Mouse (Mus musculus) limb, embryonic 13.5 days (tissue): ENCODE measurements around the gene Palld. TPM values are rescaled to one million over a fixed set of nuclear protein-coding genes. Genes with fewer than 3 reads are reported as not detected.

Source experiments
- ATAC-seq: fragments of 200-750 bp; cut with Nextera tagmentation; 2 replicates; pipeline ENCODE4 v1.8.0; 2017; ENCODE audit warnings: low read depth, moderate number of reproducible peaks, moderate TSS enrichment; ENCODE audit not compliant: low FRiP score
- H3K27ac ChIP-seq: fragments of 300-500 bp; sonication (generic); 2 replicates; pipeline ENCODE4 v1.5.1; 2015; ENCODE audit warnings: inconsistent platforms, mild to moderate bottlenecking, moderate library complexity
- H3K27me3 ChIP-seq: fragments of 300-500 bp; sonication (generic); 2 replicates; pipeline ENCODE4 v1.6.1; 2015; ENCODE audit warnings: mild to moderate bottlenecking, inconsistent platforms
- H3K36me3 ChIP-seq: fragments of 300-500 bp; sonication (generic); 2 replicates; pipeline ENCODE4 v1.6.1; 2015; ENCODE audit warnings: inconsistent platforms, mild to moderate bottlenecking, moderate library complexity
- H3K4me1 ChIP-seq: fragments of 300-500 bp; sonication (generic); 2 replicates; pipeline ENCODE4 v1.6.1; 2015; ENCODE audit warnings: inconsistent platforms
- H3K4me2 ChIP-seq: fragments of 300-500 bp; sonication (generic); replicated peaks from 2 replicates; pipeline ENCODE4 v1.6.1; 2015; ENCODE audit warnings: inconsistent platforms, mild to moderate bottlenecking, moderate library complexity
- H3K4me3 ChIP-seq: fragments of 300-500 bp; sonication (generic); 2 replicates; pipeline ENCODE4 v1.5.1; 2015; ENCODE audit warnings: moderate library complexity, mild to moderate bottlenecking, inconsistent platforms
- H3K9ac ChIP-seq: fragments of 300-500 bp; sonication (generic); 2 replicates; pipeline ENCODE4 v1.6.1; 2015; ENCODE audit warnings: mild to moderate bottlenecking, inconsistent platforms
- H3K9me3 ChIP-seq: fragments of 300-500 bp; sonication (generic); 2 replicates; pipeline ENCODE4 v1.6.1; 2016; ENCODE audit warnings: inconsistent platforms
- WGBS: fragments of 180-500 bp; shearing (Covaris S2); methylation state at CpG from one replicate; pipeline ENCODE4 v1.1.7; 2015; 5-methylcytosine and 5-hydroxymethylcytosine counted together
- polyA plus RNA-seq: library from polyadenylated mRNA; unstranded; fragments of >200 nt; fragmentation: Nextera tagmentation; extraction: Ambion mirVana; gene quantifications from 2 replicates; pipeline ENCODE4 v1.2.1, GENCODE M21; 2015

Palld gene
- polyA plus RNA-seq, 1 experiment from 2014 or later, result 116 TPM

DNA sequence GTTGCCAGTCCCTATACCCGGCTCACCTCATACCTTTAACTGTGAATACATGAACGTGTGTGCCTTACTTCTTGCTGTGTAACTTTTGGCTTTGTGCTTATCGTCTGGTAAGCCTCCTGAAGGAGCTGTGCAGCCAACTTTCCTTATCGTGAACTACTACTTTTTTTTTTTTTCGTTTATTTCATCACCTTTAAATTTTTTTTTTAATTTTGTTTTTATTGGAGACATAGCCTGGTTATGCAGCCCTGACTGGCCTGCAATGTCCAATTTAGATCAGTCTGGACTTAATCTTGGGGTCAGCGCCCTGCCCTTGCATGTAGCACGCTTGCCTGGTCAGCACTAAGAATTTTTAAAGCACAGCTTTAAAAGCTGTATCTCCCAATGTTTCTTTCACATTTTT, 291.4 kb downstream of the Palld start:
- H3K4me1 ChIP-seq, result peaks cover 19% of the 10 kb centered on the region
- no peaks in the 10 kb centered on the region for H3K36me3 ChIP-seq
- no peaks in the 10 kb centered on the region for H3K9me3 ChIP-seq
- 74% methylated on average over 7 of the region's 7 CpGs for WGBS
- no peak for ATAC-seq
- H3K9ac ChIP-seq, result no peak overlapping the region
- no peak overlapping the region; the same call in 1 of the 2 replicates for H3K27ac ChIP-seq
- no peaks in the 10 kb centered on the region for H3K27me3 ChIP-seq
- H3K4me2 ChIP-seq, result no peak overlapping the region
- H3K4me3 ChIP-seq, result no peak overlapping the region

- H3K4me3 ChIP-seq, result no peak overlapping the region
- no peak for ATAC-seq
- H3K4me2 ChIP-seq, result no peak overlapping the region
- no peaks in the 10 kb centered on the region for H3K9me3 ChIP-seq
- no peak overlapping the region; the same call in 1 of the 2 replicates for H3K27ac ChIP-seq
- H3K9ac ChIP-seq, result no peak overlapping the region
- 57% methylated on average over 5 of the region's 5 CpGs for WGBS
- peaks cover 17% of the 10 kb centered on the region for H3K4me1 ChIP-seq
- no peaks in the 10 kb centered on the region for H3K36me3 ChIP-seq
- no peaks in the 10 kb centered on the region for H3K27me3 ChIP-seq
Measured at GRCm38 (mm10) chr8:61610546-61610945, 291.9 kb downstream of the Palld start.

DNA sequence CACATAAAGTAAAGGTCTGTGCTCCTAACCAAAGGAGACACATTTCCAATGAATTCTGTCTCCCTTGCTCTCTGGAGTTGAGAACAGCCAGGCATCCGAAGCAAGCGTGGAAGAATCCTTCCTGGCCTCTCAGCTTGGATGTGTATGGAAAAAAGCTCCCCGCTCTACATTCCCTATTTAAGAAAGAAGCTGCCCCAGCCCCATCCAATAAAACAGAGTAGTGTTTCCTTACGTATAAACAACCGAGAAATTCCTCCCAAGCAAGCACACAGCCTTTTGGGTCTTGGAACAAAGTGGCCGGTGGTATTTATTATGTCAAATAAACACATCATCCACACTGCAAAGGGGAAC, 295.1 kb downstream of the Palld start:
- Histone ChIP-seq H3K4me3 (no peak overlapping the region), H3K36me3 (no peaks in the 10 kb centered on the region), H3K27me3 (no peaks in the 10 kb centered on the region), H3K9ac (no peak overlapping the region), H3K9me3 (no peaks in the 10 kb centered on the region), H3K4me1 (peaks cover 17% of the 10 kb centered on the region), H3K27ac (peak overlapping the region; percentile 93), H3K4me2 (peak overlapping the region; percentile 53)
- WGBS, result 5% methylated on average over 6 of the region's 6 CpGs
- peak; percentile 67 for ATAC-seq

GRCm38 (mm10) chr8:61606795-61607462, 295.6 kb downstream of the Palld start:
- Histone ChIP-seq H3K4me2 (peak overlapping the region; percentile 53), H3K4me3 (peak overlapping the region; percentile 7; the same call in 1 of the 2 replicates), H3K27me3 (no peaks in the 10 kb centered on the region), H3K9ac (peak overlapping the region; percentile 43; the same call in 1 of the 2 replicates), H3K36me3 (no peaks in the 10 kb centered on the region), H3K9me3 (no peaks in the 10 kb centered on the region), H3K27ac (peak overlapping the region; percentile 93), H3K4me1 (peaks cover 17% of the 10 kb centered on the region)
- ATAC-seq, result peak; percentile 81
- 4% methylated on average over 7 of the region's 8 CpGs for WGBS

DNA sequence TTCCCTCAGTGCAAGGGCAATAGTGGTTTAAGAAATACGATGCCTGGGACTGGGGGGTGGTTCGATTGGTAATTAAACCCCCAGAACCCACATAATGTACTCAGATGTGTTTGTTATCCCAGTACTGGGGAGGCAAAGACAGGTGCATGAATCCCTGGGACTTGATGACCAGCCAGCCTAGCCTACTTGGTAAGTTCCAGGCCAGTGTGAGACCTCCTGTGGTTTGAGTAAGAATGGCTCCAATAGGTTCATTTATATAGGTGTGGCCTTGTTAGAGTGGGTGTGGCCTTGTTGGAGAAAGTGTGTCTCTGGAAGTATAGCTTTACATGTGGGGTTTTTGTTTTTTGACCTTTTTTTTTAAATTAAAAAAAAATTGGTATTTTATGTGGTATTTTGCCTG, 297.6 kb downstream of the Palld start:
- Histone ChIP-seq H3K27ac (no peak overlapping the region), H3K27me3 (no peaks in the 10 kb centered on the region), H3K4me2 (no peak overlapping the region), H3K4me1 (peaks cover 12% of the 10 kb centered on the region), H3K4me3 (no peak overlapping the region), H3K36me3 (no peaks in the 10 kb centered on the region), H3K9ac (no peak overlapping the region), H3K9me3 (no peaks in the 10 kb centered on the region)
- ATAC-seq, result no peak
- whole genome bisulfite sequencing, result 78% methylated on average over 2 of the region's 2 CpGs

GRCm38 (mm10) chr8:61596889-61597288, 305.6 kb downstream of the Palld start:
- Histone ChIP-seq H3K4me2 (no peak overlapping the region), H3K9ac (no peak overlapping the region), H3K27ac (no peak overlapping the region), H3K4me3 (no peak overlapping the region), H3K27me3 (no peaks in the 10 kb centered on the region), H3K36me3 (no peaks in the 10 kb centered on the region), H3K9me3 (no peaks in the 10 kb centered on the region), H3K4me1 (peaks cover 20% of the 10 kb centered on the region)
- no peak for ATAC-seq
- whole genome bisulfite sequencing, result 51% methylated on average over 3 of the region's 3 CpGs

DNA sequence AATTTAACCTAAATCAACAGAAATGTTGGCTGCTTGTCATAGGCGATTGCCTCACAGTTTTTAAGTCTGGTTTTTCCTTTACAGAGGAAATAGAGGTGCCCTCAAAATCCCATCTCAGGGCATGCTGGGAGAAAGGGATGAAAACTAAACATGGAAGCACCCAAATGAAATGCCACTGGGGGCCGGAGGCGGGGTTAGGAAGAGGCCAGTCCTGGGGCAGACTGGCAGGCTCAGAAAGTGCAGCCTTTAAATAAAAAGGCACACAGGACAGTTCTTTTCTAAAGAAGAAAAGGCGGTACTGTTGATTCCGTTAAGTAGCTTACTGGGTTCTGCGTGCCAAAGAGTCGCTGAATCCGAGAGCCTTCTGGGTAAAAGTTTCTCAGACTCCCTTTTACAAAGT, 311.0 kb downstream of the Palld start:
- H3K27ac ChIP-seq, result peak overlapping the region; percentile 92
- no peaks in the 10 kb centered on the region for H3K36me3 ChIP-seq
- no peaks in the 10 kb centered on the region for H3K9me3 ChIP-seq
- peak overlapping the region; percentile 76 for H3K4me2 ChIP-seq
- no peaks in the 10 kb centered on the region for H3K27me3 ChIP-seq
- H3K4me1 ChIP-seq, result peaks cover 47% of the 10 kb centered on the region
- 7% methylated on average over 8 of the region's 8 CpGs for WGBS
- peak overlapping the region; percentile 83; the same call in 1 of the 2 replicates for H3K9ac ChIP-seq
- ATAC-seq, result 0 out of 2 replicates have a peak, but pooled peaks have one; percentile 24
- peak overlapping the region; percentile 69 for H3K4me3 ChIP-seq

DNA sequence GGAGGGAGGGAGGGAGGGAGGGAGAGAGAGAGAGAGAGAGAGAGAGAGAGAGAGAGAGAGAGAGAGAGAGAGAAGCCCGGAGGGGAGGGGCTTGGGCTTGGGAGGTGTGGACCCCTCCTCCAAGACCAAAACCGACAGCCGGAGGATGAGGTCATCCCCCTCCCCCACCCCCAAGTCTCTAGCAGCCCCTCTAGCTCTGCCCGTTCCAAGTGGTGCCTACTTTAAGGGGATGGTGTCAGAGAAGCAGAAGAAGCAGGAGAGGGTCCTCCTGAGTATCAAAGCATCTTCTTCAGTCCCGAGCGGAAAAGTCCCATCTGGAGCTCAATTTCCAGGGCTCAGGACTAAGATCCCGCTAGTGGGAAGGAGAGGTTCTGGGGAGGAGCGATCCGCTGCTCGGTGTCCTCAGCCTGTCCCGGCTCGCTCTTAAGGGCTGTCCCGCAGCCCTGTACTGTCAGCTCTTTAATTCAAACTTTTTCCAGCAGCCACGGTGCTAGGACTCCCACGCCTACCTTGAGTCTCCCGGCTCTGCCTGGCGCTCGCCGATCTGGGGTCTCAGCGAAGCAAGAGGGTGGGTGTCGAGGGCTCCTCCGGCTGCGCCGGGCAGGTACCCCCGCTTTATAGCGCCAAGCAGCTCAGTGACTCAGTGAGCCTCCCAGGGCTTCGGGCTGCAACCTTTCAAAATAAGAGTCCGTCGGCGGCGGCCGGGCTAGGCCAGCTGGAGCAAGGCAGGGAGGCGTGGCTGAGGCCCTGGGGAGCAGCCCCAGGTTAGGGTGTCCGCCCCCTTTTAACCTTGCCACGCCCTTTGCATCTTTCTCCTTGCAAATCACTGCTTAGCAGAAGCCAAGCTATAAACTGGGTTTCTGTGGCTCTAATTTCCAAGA, 311.7 kb downstream of the Palld start:
- peaks cover 49% of the 10 kb centered on the region for H3K4me1 ChIP-seq
- WGBS, result under 1% methylated on average over 33 of the region's 35 CpGs

GRCm38 (mm10) chr8:61589972-61590391, 312.5 kb downstream of the Palld start:
- Histone ChIP-seq H3K27me3 (no peaks in the 10 kb centered on the region), H3K4me2 (peak overlapping the region; percentile 76), H3K4me1 (peaks cover 49% of the 10 kb centered on the region), H3K27ac (peak overlapping the region; percentile 63; the same call in 1 of the 2 replicates), H3K9me3 (no peaks in the 10 kb centered on the region), H3K36me3 (no peaks in the 10 kb centered on the region), H3K4me3 (peak overlapping the region; percentile 69), H3K9ac (peak overlapping the region; percentile 63)
- 4% methylated on average over 11 of the region's 11 CpGs for WGBS
- peak; percentile 39; the same call in 1 of the 2 replicates for ATAC-seq

More for the DNA sequence above, 311.7 kb downstream of the Palld start:
- peak; percentile 90 for ATAC-seq
- Histone ChIP-seq H3K4me2 (peak overlapping the region; percentile 76), H3K27me3 (no peaks in the 10 kb centered on the region), H3K4me3 (peak overlapping the region; percentile 69), H3K9ac (peak overlapping the region; percentile 83), H3K36me3 (no peaks in the 10 kb centered on the region), H3K9me3 (no peaks in the 10 kb centered on the region), H3K27ac (peak overlapping the region; percentile 92)

GRCm38 (mm10) chr8:61588336-61588735, 314.2 kb downstream of the Palld start:
- WGBS, result 91% methylated on average over 1 of the region's 1 CpGs
- Histone ChIP-seq H3K9me3 (no peaks in the 10 kb centered on the region), H3K9ac (no peak overlapping the region), H3K27me3 (no peaks in the 10 kb centered on the region), H3K4me2 (no peak overlapping the region), H3K4me3 (no peak overlapping the region), H3K36me3 (peaks cover 7% of the 10 kb centered on the region), H3K4me1 (peaks cover 43% of the 10 kb centered on the region), H3K27ac (no peak overlapping the region)
- no peak for ATAC-seq

DNA sequence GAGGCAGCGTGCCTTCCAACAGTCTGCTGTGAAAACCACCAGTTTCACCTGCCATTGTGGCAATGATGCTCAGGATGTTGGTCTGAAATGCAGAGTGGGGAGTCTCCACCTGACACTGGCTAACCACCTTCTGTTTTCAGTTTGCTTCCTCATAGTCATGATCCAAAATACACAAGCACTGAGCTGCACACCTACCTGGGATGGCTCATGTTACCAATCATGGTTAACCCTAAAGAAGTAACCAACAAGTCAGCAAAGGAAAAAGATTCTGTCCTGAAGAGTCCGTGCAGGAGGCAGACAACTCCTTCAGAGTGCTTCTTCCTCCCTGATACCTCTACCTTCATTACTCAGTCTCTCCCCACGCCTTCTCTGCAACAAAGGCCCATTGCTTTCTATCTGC, 314.8 kb downstream of the Palld start:
- no peak overlapping the region for H3K9ac ChIP-seq
- no peaks in the 10 kb centered on the region for H3K27me3 ChIP-seq
- H3K4me2 ChIP-seq, result no peak overlapping the region
- peaks cover 7% of the 10 kb centered on the region for H3K36me3 ChIP-seq
- H3K9me3 ChIP-seq, result 0 out of 2 replicates have a peak, but pooled peaks cover under 1% of the 10 kb centered on the region
- 81% methylated on average over 3 of the region's 3 CpGs for WGBS
- H3K4me3 ChIP-seq, result no peak overlapping the region
- H3K4me1 ChIP-seq, result peaks cover 37% of the 10 kb centered on the region
- ATAC-seq, result no peak
- H3K27ac ChIP-seq, result no peak overlapping the region

GRCm38 (mm10) chr8:61586529-61586928, 316.0 kb downstream of the Palld start:
- 0 out of 2 replicates have a peak, but pooled peaks cover 3% of the 10 kb centered on the region for H3K9me3 ChIP-seq
- H3K27me3 ChIP-seq, result no peaks in the 10 kb centered on the region
- ATAC-seq, result no peak
- no peak overlapping the region for H3K4me3 ChIP-seq
- no peak overlapping the region for H3K4me2 ChIP-seq
- no peak overlapping the region for H3K9ac ChIP-seq
- no peak overlapping the region for H3K27ac ChIP-seq
- peaks cover 27% of the 10 kb centered on the region for H3K4me1 ChIP-seq
- peaks cover 13% of the 10 kb centered on the region for H3K36me3 ChIP-seq
- WGBS, result 90% methylated on average over 3 of the region's 3 CpGs
